Mouse (Mus musculus) bone marrow macrophage, adult 2 months (primary cell): ENCODE results near the gene Camk2b.

Experiments used
- CTCF ChIP-seq: IDR thresholded peaks from 2 replicates; pipeline ENCODE4 v1.5.1; 2012; ENCODE audit warnings: low read depth, mild to moderate bottlenecking, low read length, moderate library complexity
- POLR2A ChIP-seq: IDR thresholded peaks from 2 replicates; pipeline ENCODE4 v1.6.1; 2012; ENCODE audit warnings: mild to moderate bottlenecking, low read depth, low read length, borderline replicate concordance

- TF ChIP-seq CTCF: no peak
- TF ChIP-seq POLR2A: no peak
These were observed 118.4 kb downstream of the Camk2b start for GRCm38 (mm10) chr11:5947796-5948195.
